Mouse (Mus musculus): ENCODE measurements around the gene Sdr9c7. TPM values are rescaled to one million over a fixed set of nuclear protein-coding genes. Genes with fewer than 3 reads are reported as not detected.
"Not testable (repeated sequence)": the region's sequence is repeated elsewhere in the genome, so short reads cannot be mapped to it uniquely, and the experiment has no call there.

The Sdr9c7 gene
- polyA plus RNA-seq, 1 experiment from 2014 or later: not detected

GRCm38 (mm10) chr10:127881041-127881440, 17.3 kb upstream of the Sdr9c7 start:
- no peak overlapping the region for H3K4me2 ChIP-seq (ENCODE audit: low read depth, low read length)
- H3K9ac ChIP-seq (ENCODE audit: low read length): no peak overlapping the region
- no peaks in the 10 kb centered on the region for H3K36me3 ChIP-seq (ENCODE audit: control insufficient read depth, insufficient read depth)
- H3K27me3 ChIP-seq (ENCODE audit: control insufficient read depth, insufficient read depth, low read length): no peaks in the 10 kb centered on the region
- no peak for ATAC-seq (replicated peaks; ENCODE audit: extremely low read depth, insufficient read depth, low FRiP score)
- H3K4me3 ChIP-seq (ENCODE audit: low read length): no peak overlapping the region
- peaks cover 5% of the 10 kb centered on the region; the same call in 1 of the 2 replicates for H3K4me1 ChIP-seq (ENCODE audit: control insufficient read depth, insufficient read depth, low read length)
- H3K27ac ChIP-seq (ENCODE audit: low read length): no peak overlapping the region
- 79% methylated on average over 4 of the region's 4 CpGs for whole genome bisulfite sequencing
- H3K9me3 ChIP-seq (replicated peaks; ENCODE audit: control insufficient read depth, low read length): no peaks in the 10 kb centered on the region

- H3K4me3 ChIP-seq (ENCODE audit: low read length): no peak overlapping the region
- ATAC-seq (replicated peaks; ENCODE audit: extremely low read depth, insufficient read depth, low FRiP score): no peak
- 79% methylated on average over 1 of the region's 1 CpGs for WGBS
- H3K27me3 ChIP-seq (ENCODE audit: control insufficient read depth, insufficient read depth, low read length): no peaks in the 10 kb centered on the region
- no peaks in the 10 kb centered on the region for H3K4me1 ChIP-seq (ENCODE audit: control insufficient read depth, insufficient read depth, low read length)
- H3K9ac ChIP-seq (ENCODE audit: low read length): no peak overlapping the region
- H3K9me3 ChIP-seq (replicated peaks; ENCODE audit: control insufficient read depth, low read length): no peaks in the 10 kb centered on the region
- H3K4me2 ChIP-seq (ENCODE audit: low read depth, low read length): no peak overlapping the region
- no peak overlapping the region for H3K27ac ChIP-seq (ENCODE audit: low read length)
- no peaks in the 10 kb centered on the region for H3K36me3 ChIP-seq (ENCODE audit: control insufficient read depth, insufficient read depth)
Measured at GRCm38 (mm10) chr10:127886551-127886950, 11.8 kb upstream of the Sdr9c7 start.

- H3K9me3 ChIP-seq (replicated peaks; ENCODE audit: control insufficient read depth, low read length): no peaks in the 10 kb centered on the region
- H3K4me2 ChIP-seq (ENCODE audit: low read depth, low read length): no peak overlapping the region
- no peak for ATAC-seq (replicated peaks; ENCODE audit: extremely low read depth, insufficient read depth, low FRiP score)
- H3K9ac ChIP-seq (ENCODE audit: low read length): no peak overlapping the region
- WGBS: 85% methylated on average over 4 of the region's 4 CpGs
- H3K36me3 ChIP-seq (ENCODE audit: control insufficient read depth, insufficient read depth): no peaks in the 10 kb centered on the region
- no peak overlapping the region for H3K4me3 ChIP-seq (ENCODE audit: low read length)
- H3K4me1 ChIP-seq (ENCODE audit: control insufficient read depth, insufficient read depth, low read length): no peaks in the 10 kb centered on the region
- H3K27me3 ChIP-seq (ENCODE audit: control insufficient read depth, insufficient read depth, low read length): no peaks in the 10 kb centered on the region
- no peak overlapping the region for H3K27ac ChIP-seq (ENCODE audit: low read length)
Measured at GRCm38 (mm10) chr10:127886971-127887370, 11.3 kb upstream of the Sdr9c7 start.

- no peak within 1 kb of the TSS for H3K27ac ChIP-seq (ENCODE audit: low read length)
- no peaks in the 10 kb centered on the region for H3K9me3 ChIP-seq (replicated peaks; ENCODE audit: control insufficient read depth, low read length)
- H3K36me3 ChIP-seq (ENCODE audit: control insufficient read depth, insufficient read depth): no peaks in the 10 kb centered on the region
- H3K4me2 ChIP-seq (ENCODE audit: low read depth, low read length): no peak within 1 kb of the TSS
- H3K27me3 ChIP-seq (ENCODE audit: control insufficient read depth, insufficient read depth, low read length): no peaks in the 10 kb centered on the region
- ATAC-seq (replicated peaks; ENCODE audit: extremely low read depth, insufficient read depth, low FRiP score): no peak
- no peak within 1 kb of the TSS for H3K9ac ChIP-seq (ENCODE audit: low read length)
- H3K4me1 ChIP-seq (ENCODE audit: control insufficient read depth, insufficient read depth, low read length): no peaks in the 10 kb centered on the region
- no peak within 1 kb of the TSS for H3K4me3 ChIP-seq (ENCODE audit: low read length)
Measured at GRCm38 (mm10) chr10:127888605-127889004, 9.7 kb upstream of the Sdr9c7 start, which contains the start of gene Rdh7. Gene Rdh7 (minus strand): TSS chr10:127888817.

GRCm38 (mm10) chr10:127891481-127891880, 6.8 kb upstream of the Sdr9c7 start:
- Histone ChIP-seq H3K4me2 (ENCODE audit: low read depth, low read length) (no peak overlapping the region), H3K27me3 (ENCODE audit: control insufficient read depth, insufficient read depth, low read length) (no peaks in the 10 kb centered on the region), H3K4me3 (ENCODE audit: low read length) (no peak overlapping the region), H3K9me3 (replicated peaks; ENCODE audit: control insufficient read depth, low read length) (no peaks in the 10 kb centered on the region), H3K36me3 (ENCODE audit: control insufficient read depth, insufficient read depth) (no peaks in the 10 kb centered on the region), H3K27ac (ENCODE audit: low read length) (no peak overlapping the region), H3K4me1 (ENCODE audit: control insufficient read depth, insufficient read depth, low read length) (no peaks in the 10 kb centered on the region), H3K9ac (ENCODE audit: low read length) (no peak overlapping the region)
- WGBS: 77% methylated on average over 1 of the region's 1 CpGs
- ATAC-seq (replicated peaks; ENCODE audit: extremely low read depth, insufficient read depth, low FRiP score): no peak

DNA sequence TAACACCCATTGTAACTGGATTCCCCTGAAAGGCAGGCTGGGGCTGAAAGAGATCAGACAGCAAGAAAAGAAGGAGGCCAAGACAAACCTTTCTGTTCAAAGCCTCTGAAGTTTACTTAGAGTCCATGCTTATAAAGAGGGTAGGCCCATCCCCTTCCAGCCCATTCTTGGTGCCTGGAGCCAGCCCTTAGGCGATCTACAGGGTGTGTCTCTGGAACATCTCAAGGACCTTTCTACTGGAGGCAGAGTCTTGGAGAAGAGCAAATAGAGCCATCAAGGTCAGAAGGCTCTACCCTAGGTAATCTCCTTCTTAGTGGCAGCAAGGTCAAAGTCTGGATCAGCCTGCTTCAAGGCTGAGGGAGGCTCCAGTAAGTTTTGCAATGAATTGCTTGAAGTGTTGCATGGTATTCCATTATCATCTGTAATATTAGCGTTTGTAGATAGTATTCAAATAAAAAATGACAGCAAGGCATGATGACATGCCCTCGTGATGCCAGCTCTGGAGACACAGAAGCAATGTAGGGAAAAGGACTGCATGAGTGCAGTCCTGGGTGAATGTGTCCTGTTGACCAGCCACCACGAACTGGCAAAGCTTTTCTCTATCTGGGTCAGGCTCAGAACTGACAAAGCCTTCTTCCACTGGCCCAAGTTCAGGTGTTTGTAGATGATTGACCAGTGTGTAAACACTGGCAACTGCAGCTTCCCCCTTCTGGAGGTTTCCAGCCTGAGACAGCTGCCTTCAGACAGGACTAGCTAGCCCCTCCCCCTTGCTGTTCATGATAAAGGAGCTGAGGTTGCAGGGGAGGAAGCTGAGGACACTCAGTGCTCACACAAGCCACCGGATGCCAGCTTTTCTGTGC, 4.9 kb upstream of the Sdr9c7 start:
- not testable (repeated sequence) for H3K27me3 ChIP-seq (ENCODE audit: control insufficient read depth, insufficient read depth, low read length); H3K36me3 ChIP-seq (ENCODE audit: control insufficient read depth, insufficient read depth); H3K4me3 ChIP-seq (ENCODE audit: low read length); H3K4me1 ChIP-seq (ENCODE audit: control insufficient read depth, insufficient read depth, low read length); H3K27ac ChIP-seq (ENCODE audit: low read length); H3K9ac ChIP-seq (ENCODE audit: low read length); H3K4me2 ChIP-seq (ENCODE audit: low read depth, low read length); ATAC-seq (replicated peaks; ENCODE audit: extremely low read depth, insufficient read depth, low FRiP score); H3K9me3 ChIP-seq (replicated peaks; ENCODE audit: control insufficient read depth, low read length)
- WGBS: 52% methylated on average over 5 of the region's 5 CpGs

GRCm38 (mm10) chr10:127896705-127897104, 1.6 kb upstream of the Sdr9c7 start:
- Histone ChIP-seq H3K9ac (ENCODE audit: low read length) (no peak overlapping the region), H3K9me3 (replicated peaks; ENCODE audit: control insufficient read depth, low read length) (no peaks in the 10 kb centered on the region), H3K27ac (ENCODE audit: low read length) (no peak overlapping the region), H3K4me2 (ENCODE audit: low read depth, low read length) (no peak overlapping the region), H3K36me3 (ENCODE audit: control insufficient read depth, insufficient read depth) (no peaks in the 10 kb centered on the region), H3K4me3 (ENCODE audit: low read length) (no peak overlapping the region), H3K27me3 (ENCODE audit: control insufficient read depth, insufficient read depth, low read length) (no peaks in the 10 kb centered on the region), H3K4me1 (ENCODE audit: control insufficient read depth, insufficient read depth, low read length) (no peaks in the 10 kb centered on the region)
- 51% methylated on average over 5 of the region's 5 CpGs for whole genome bisulfite sequencing
- ATAC-seq (replicated peaks; ENCODE audit: extremely low read depth, insufficient read depth, low FRiP score): no peak

- H3K36me3 ChIP-seq (ENCODE audit: control insufficient read depth, insufficient read depth): no peaks in the 10 kb centered on the region
- no peaks in the 10 kb centered on the region for H3K4me1 ChIP-seq (ENCODE audit: control insufficient read depth, insufficient read depth, low read length)
- H3K27ac ChIP-seq (ENCODE audit: low read length): no peak overlapping the region
- H3K9ac ChIP-seq (ENCODE audit: low read length): no peak overlapping the region
- H3K4me3 ChIP-seq (ENCODE audit: low read length): no peak overlapping the region
- 93% methylated on average over 3 of the region's 3 CpGs for WGBS
- H3K27me3 ChIP-seq (ENCODE audit: control insufficient read depth, insufficient read depth, low read length): no peaks in the 10 kb centered on the region
- no peak for ATAC-seq (replicated peaks; ENCODE audit: extremely low read depth, insufficient read depth, low FRiP score)
- H3K4me2 ChIP-seq (ENCODE audit: low read depth, low read length): no peak overlapping the region
- no peaks in the 10 kb centered on the region for H3K9me3 ChIP-seq (replicated peaks; ENCODE audit: control insufficient read depth, low read length)
Measured at GRCm38 (mm10) chr10:127897506-127897905, 812 bp upstream of the Sdr9c7 start.

DNA sequence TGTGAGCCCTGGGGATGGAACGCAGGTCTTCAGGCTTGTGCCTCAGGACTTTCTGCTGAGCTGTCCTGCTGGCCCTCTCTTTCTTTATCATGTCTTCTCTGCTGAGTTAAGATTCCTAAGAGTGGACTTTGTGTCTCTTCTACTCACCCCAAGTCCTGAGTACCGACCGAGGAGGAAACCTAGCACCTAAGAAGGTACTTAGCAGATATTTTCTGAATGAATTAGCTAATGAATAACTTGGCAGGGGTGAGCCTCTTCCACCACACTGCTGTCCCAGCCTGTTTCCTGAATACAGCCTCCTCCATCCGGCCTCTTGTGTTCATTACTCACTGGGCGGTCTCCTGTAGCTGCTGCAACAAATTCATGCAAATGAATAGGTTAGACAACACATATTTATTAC, 1.5 kb downstream of the Sdr9c7 start:
- no peak overlapping the region for H3K9ac ChIP-seq (ENCODE audit: low read length)
- H3K4me2 ChIP-seq (ENCODE audit: low read depth, low read length): no peak overlapping the region
- no peak overlapping the region for H3K4me3 ChIP-seq (ENCODE audit: low read length)
- WGBS: 61% methylated on average over 5 of the region's 5 CpGs
- H3K4me1 ChIP-seq (ENCODE audit: control insufficient read depth, insufficient read depth, low read length): 0 out of 2 replicates have a peak, but pooled peaks cover under 1% of the 10 kb centered on the region
- H3K9me3 ChIP-seq (replicated peaks; ENCODE audit: control insufficient read depth, low read length): no peaks in the 10 kb centered on the region
- no peak overlapping the region for H3K27ac ChIP-seq (ENCODE audit: low read length)
- no peaks in the 10 kb centered on the region for H3K27me3 ChIP-seq (ENCODE audit: control insufficient read depth, insufficient read depth, low read length)
- ATAC-seq (replicated peaks; ENCODE audit: extremely low read depth, insufficient read depth, low FRiP score): no peak
- no peaks in the 10 kb centered on the region for H3K36me3 ChIP-seq (ENCODE audit: control insufficient read depth, insufficient read depth)
